Mouse (Mus musculus) midbrain, embryonic 16.5 days (tissue): Measurements from ENCODE around the gene Tbl2. TPM values are rescaled to one million over a fixed set of nuclear protein-coding genes. Genes with fewer than 3 reads are reported as not detected.

Experiments used
- ATAC-seq: fragments of 200-750 bp; cut with Nextera tagmentation; 2 replicates; pipeline ENCODE4 v1.8.0; 2017; ENCODE audit warnings: moderate TSS enrichment
- H3K27ac ChIP-seq: fragments of 300-500 bp; sonication (generic); 2 replicates; pipeline ENCODE4 v1.5.1; 2014; ENCODE audit warnings: mild to moderate bottlenecking, low read length, mixed read lengths
- H3K27me3 ChIP-seq: fragments of 300-500 bp; sonication (generic); 2 replicates; pipeline ENCODE4 v1.6.1; 2014; ENCODE audit warnings: low read depth, low read length, mixed read lengths; ENCODE audit not compliant: control insufficient read depth, insufficient read depth
- H3K36me3 ChIP-seq: fragments of 300-500 bp; sonication (generic); 2 replicates; pipeline ENCODE4 v1.6.1; 2014; ENCODE audit warnings: mild to moderate bottlenecking, low read length, moderate library complexity, mixed read lengths; ENCODE audit not compliant: control insufficient read depth, insufficient read depth
- H3K4me1 ChIP-seq: fragments of 300-500 bp; sonication (generic); 2 replicates; pipeline ENCODE4 v1.6.1; 2014; ENCODE audit warnings: mild to moderate bottlenecking, low read length, mixed read lengths; ENCODE audit not compliant: control insufficient read depth, insufficient read depth
- H3K4me2 ChIP-seq: fragments of 300-500 bp; sonication (generic); 2 replicates; pipeline ENCODE4 v1.6.1; 2014; ENCODE audit warnings: mild to moderate bottlenecking, low read length, mixed read lengths
- H3K4me3 ChIP-seq: fragments of 300-500 bp; sonication (generic); 2 replicates; pipeline ENCODE4 v1.5.1; 2014; ENCODE audit warnings: low read depth, mild to moderate bottlenecking, low read length, moderate library complexity, mixed read lengths
- H3K9ac ChIP-seq: fragments of 300-500 bp; sonication (generic); 2 replicates; pipeline ENCODE4 v1.6.1; 2014; ENCODE audit warnings: low read depth, low read length, mixed read lengths
- H3K9me3 ChIP-seq: fragments of 300-500 bp; sonication (generic); replicated peaks from 2 replicates; pipeline ENCODE4 v1.6.1; 2014; ENCODE audit warnings: mild to moderate bottlenecking, low read length, mixed read lengths; ENCODE audit not compliant: control insufficient read depth, poor library complexity, severe bottlenecking
- WGBS: fragments of 180-500 bp; shearing (Covaris S2); extraction: QIAGEN DNeasy Blood & Tissue Kit; methylation state at CpG from one replicate; pipeline ENCODE4 v1.1.7; 2014; 5-methylcytosine and 5-hydroxymethylcytosine counted together
- polyA plus RNA-seq: library from polyadenylated mRNA; unstranded; fragments of >200 nt; fragmentation: Nextera tagmentation; extraction: Ambion mirVana; gene quantifications from 2 replicates; pipeline ENCODE4 v1.2.1, GENCODE M21; 2015

The Tbl2 gene
- polyA plus RNA-seq, 1 experiment from 2014 or later: 12.9 TPM

GRCm38 (mm10) chr5:135187349-135188213, 38.1 kb downstream of the Tbl2 start:
- peak; percentile 56 for ATAC-seq
- Histone ChIP-seq H3K36me3 (peaks cover 2% of the 10 kb centered on the region), H3K27ac (peak overlapping the region; percentile 95), H3K27me3 (no peaks in the 10 kb centered on the region), H3K4me2 (peak overlapping the region; percentile 93), H3K4me3 (peak overlapping the region; percentile 76), H3K9ac (peak overlapping the region; percentile 84), H3K4me1 (peaks cover 34% of the 10 kb centered on the region), H3K9me3 (no peaks in the 10 kb centered on the region)
- under 1% methylated on average over 86 of the region's 102 CpGs for WGBS

GRCm38 (mm10) chr5:135188214-135188554, 38.7 kb downstream of the Tbl2 start:
- peaks cover 34% of the 10 kb centered on the region for H3K4me1 ChIP-seq
- no peaks in the 10 kb centered on the region for H3K27me3 ChIP-seq
- no peaks in the 10 kb centered on the region for H3K9me3 ChIP-seq
- H3K4me3 ChIP-seq: peak overlapping the region; percentile 76
- 0% methylated on average over 8 of the region's 8 CpGs for WGBS
- peak overlapping the region; percentile 93 for H3K4me2 ChIP-seq
- no peak for ATAC-seq
- H3K27ac ChIP-seq: peak overlapping the region; percentile 95
- peaks cover 2% of the 10 kb centered on the region; the same call in 1 of the 2 replicates for H3K36me3 ChIP-seq
- H3K9ac ChIP-seq: peak overlapping the region; percentile 84

DNA sequence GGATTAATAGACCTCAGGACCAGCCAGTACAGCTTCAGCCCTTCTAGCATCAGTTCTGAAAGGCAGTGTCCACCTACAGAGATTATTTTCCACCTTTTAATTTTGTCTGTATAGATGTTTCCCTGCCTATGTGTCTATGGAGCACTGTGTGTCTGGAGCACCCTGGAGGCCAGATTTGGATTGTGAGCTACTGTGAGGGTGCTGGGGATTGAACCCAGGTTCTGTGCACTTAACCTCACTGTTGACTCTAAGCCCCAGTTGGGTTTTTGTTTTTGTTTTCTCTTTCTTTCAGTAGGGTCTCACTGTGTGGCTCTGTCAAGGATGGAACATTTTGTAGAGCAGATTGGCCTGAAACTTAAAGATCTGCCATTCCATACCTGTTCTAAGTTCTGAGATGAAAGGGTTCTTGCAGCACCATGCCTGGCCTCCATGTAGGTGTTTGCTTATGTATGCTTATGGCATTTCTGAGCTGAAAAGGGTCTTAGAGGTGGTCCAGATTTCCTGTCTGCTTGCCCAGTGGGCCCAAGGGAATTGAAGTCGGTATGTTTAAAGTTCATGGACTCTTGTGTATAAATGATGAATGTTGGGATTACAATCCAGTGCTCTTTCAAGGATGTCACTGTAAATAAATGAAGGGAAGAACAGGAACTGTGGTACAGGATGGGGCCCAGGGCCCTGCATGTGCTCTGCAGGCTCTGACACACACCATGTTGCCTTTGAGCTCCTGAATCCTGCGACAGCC, 40.0 kb downstream of the Tbl2 start:
- peak overlapping the region; percentile 93 for H3K4me2 ChIP-seq
- no peak for ATAC-seq
- peaks cover 1% of the 10 kb centered on the region; the same call in 1 of the 2 replicates for H3K36me3 ChIP-seq
- H3K9ac ChIP-seq: peak overlapping the region; percentile 84
- no peaks in the 10 kb centered on the region for H3K9me3 ChIP-seq
- WGBS: 57% methylated on average over 2 of the region's 2 CpGs
- H3K27me3 ChIP-seq: no peaks in the 10 kb centered on the region
- peak overlapping the region; percentile 76; the same call in 1 of the 2 replicates for H3K4me3 ChIP-seq
- peaks cover 34% of the 10 kb centered on the region for H3K4me1 ChIP-seq
- no peak overlapping the region for H3K27ac ChIP-seq

- H3K27ac ChIP-seq: no peak overlapping the region
- H3K27me3 ChIP-seq: no peaks in the 10 kb centered on the region
- H3K4me1 ChIP-seq: peaks cover 29% of the 10 kb centered on the region
- H3K36me3 ChIP-seq: no peaks in the 10 kb centered on the region; the same call in 1 of the 2 replicates
- WGBS: 26% methylated on average over 2 of the region's 2 CpGs
- H3K4me2 ChIP-seq: no peak overlapping the region
- ATAC-seq: no peak
- H3K9me3 ChIP-seq: no peaks in the 10 kb centered on the region
- no peak overlapping the region for H3K4me3 ChIP-seq
- no peak overlapping the region for H3K9ac ChIP-seq
Observed at GRCm38 (mm10) chr5:135191620-135192019, 42.2 kb downstream of the Tbl2 start.

DNA sequence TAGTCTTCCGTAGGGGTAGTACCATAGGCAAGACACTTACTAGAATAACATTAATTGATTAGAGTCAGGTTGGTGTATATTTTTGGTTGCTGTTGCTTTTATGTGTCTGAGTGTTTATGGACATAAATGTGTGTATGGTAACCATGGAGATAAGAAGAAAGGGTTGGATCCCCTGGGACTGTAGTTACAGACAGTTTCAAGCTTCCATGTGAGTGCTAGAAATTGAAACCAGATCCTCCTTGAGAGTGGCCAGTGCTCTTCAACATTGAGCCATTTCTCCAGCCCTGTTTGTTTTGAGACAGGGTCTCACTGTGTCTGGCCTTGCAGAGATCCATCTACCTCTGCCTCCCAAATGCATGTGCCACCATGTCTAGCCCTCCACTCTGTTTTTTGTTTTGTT, 43.0 kb downstream of the Tbl2 start:
- H3K4me1 ChIP-seq: peaks cover 29% of the 10 kb centered on the region
- no peak overlapping the region for H3K4me3 ChIP-seq
- 95% methylated on average over 1 of the region's 1 CpGs for WGBS
- no peaks in the 10 kb centered on the region for H3K27me3 ChIP-seq
- no peak for ATAC-seq
- H3K9ac ChIP-seq: no peak overlapping the region
- no peak overlapping the region for H3K4me2 ChIP-seq
- no peaks in the 10 kb centered on the region; the same call in 1 of the 2 replicates for H3K36me3 ChIP-seq
- no peaks in the 10 kb centered on the region for H3K9me3 ChIP-seq
- H3K27ac ChIP-seq: no peak overlapping the region

DNA sequence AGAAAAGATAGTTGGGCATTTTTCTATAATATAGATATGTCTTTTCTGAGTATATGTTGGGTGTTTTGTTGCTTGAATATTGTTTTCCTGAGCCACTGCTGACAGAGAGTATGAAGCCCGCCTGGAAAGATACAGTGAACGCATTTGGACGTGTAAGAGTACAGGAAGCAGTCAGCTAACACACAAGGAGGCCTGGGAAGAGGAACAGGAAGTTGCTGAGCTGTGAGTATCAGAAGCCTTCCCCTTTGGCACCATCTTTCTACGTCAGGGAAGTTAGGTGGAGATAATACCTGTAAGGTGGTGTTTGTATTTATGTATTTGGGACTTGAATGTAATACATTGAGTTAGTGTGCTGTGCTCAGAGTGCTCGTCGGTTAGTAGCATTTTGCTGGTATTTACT, 46.9 kb downstream of the Tbl2 start:
- Histone ChIP-seq H3K27me3 (no peaks in the 10 kb centered on the region), H3K4me1 (peaks cover 8% of the 10 kb centered on the region; the same call in 1 of the 2 replicates), H3K36me3 (peaks cover 5% of the 10 kb centered on the region; the same call in 1 of the 2 replicates), H3K9me3 (no peaks in the 10 kb centered on the region), H3K9ac (no peak overlapping the region), H3K4me2 (no peak overlapping the region), H3K4me3 (no peak overlapping the region), H3K27ac (no peak overlapping the region)
- ATAC-seq: no peak
- 90% methylated on average over 6 of the region's 6 CpGs for WGBS

- H3K27me3 ChIP-seq: no peaks in the 10 kb centered on the region
- 98% methylated on average over 3 of the region's 3 CpGs for whole genome bisulfite sequencing
- H3K9ac ChIP-seq: no peak overlapping the region
- H3K9me3 ChIP-seq: no peaks in the 10 kb centered on the region
- H3K4me2 ChIP-seq: no peak overlapping the region
- H3K4me3 ChIP-seq: no peak overlapping the region
- no peaks in the 10 kb centered on the region for H3K4me1 ChIP-seq
- no peak for ATAC-seq
- no peak overlapping the region for H3K27ac ChIP-seq
- H3K36me3 ChIP-seq: peaks cover 17% of the 10 kb centered on the region
Observed at GRCm38 (mm10) chr5:135202763-135203162, 53.3 kb downstream of the Tbl2 start.

DNA sequence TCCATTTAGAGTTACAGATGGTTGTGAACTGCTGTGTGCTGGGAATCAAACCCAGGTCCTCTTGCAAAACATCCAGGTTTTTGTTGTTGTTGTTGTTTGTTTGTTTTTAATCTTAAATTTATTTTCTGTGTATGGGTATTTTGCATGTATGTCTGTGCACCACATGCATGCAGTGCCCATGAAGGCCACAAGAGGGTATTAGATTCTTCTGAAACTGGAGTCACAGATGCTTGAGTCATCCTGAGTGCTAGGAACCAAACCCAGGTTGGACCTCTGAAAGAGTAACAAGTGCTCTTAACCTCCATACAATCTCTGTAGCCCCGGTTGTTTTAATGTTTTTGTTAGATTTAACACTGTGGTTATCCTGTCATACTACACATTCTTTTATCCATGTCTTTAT, 58.7 kb downstream of the Tbl2 start:
- peaks cover 33% of the 10 kb centered on the region for H3K36me3 ChIP-seq
- no peak overlapping the region for H3K4me2 ChIP-seq
- H3K9ac ChIP-seq: no peak overlapping the region
- no peaks in the 10 kb centered on the region for H3K27me3 ChIP-seq
- no peaks in the 10 kb centered on the region for H3K9me3 ChIP-seq
- no peaks in the 10 kb centered on the region for H3K4me1 ChIP-seq
- ATAC-seq: no peak
- WGBS: 100% methylated on average over 1 of the region's 1 CpGs
- H3K4me3 ChIP-seq: no peak overlapping the region
- no peak overlapping the region for H3K27ac ChIP-seq
